Mouse (Mus musculus): ENCODE measurements at regions not wholly inside any gene's neighbourhood (a gene's known extent, or its start where the extent isn't known, plus 50 kb on each side); places are given as distances from the start of the nearest gene placed in this dataset.
A peak's percentile ranks its signal among the peaks of the same experiment; 100 is the strongest.

GRCm38 (mm10) chr1:184606541-184606940, 125.9 kb downstream of the Hlx start:
- DNase-seq (ENCODE audit: low spot score in 2 of 2): no peak

DNA sequence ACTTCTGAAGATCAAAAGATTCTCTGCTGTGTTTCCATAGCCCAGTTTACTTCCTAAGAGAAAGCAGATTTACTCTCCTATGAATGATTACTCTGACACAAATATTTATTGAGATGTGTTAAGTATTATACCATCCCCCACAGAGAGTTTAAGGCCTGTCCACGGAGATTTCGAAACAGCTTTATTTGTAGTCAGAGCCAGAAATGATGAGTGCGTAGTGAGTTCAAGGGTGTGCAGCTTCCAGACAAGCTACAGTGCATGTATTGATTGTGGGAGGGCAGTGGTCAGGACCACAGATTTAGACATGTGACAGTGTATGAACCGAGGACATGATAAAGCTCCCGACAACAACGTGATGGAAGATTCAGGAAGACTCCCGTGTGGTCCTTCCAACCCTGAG, 126.8 kb downstream of the Hlx start:
- no peak for DNase-seq (ENCODE audit: low spot score in 2 of 2)

DNA sequence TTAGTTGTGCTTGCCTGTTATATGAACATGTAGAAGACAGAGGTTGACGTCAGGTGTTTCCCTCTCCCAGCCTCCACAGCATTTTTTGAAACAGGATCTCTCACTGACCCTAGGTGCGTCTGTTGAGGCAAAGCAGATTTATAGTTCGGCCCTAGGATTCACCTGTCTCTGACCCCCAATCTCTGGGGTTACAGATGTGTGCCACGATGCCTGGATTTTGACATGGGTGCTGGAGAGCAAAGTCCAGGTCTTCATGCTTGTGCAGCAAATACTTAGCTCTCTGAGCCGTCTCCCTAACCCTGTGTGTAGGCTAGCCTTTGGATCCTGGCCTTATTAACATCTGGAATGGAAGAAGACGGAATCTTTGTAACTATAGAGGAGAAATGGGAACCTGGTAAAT, 129.3 kb downstream of the Hlx start:
- DNase-seq (ENCODE audit: low spot score in 2 of 2): no peak

GRCm38 (mm10) chr1:184595449-184595848, 137.0 kb downstream of the Hlx start:
- no peak for DNase-seq (ENCODE audit: low spot score in 2 of 2)

DNA sequence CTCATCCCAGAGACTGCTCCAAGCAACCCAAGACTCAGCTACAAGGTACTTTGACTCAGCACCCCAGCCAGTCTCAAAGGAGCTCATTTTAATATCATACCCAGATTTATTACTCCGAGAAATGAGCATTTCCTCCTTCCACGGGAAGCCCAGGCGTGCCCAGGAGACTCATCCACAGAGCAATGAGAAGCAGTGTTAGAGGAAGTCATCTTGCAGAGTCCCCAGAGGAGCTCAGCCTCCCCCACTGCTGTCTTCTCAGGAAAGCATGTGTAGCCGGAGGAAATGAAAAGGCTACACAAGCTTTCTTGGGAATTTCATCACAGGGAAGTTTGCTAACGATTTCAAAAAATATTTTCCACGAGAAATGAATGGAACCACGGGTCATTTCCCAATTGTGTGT, 141.8 kb downstream of the Hlx start:
- DNase-seq (ENCODE audit: low spot score in 2 of 2): no peak

DNA sequence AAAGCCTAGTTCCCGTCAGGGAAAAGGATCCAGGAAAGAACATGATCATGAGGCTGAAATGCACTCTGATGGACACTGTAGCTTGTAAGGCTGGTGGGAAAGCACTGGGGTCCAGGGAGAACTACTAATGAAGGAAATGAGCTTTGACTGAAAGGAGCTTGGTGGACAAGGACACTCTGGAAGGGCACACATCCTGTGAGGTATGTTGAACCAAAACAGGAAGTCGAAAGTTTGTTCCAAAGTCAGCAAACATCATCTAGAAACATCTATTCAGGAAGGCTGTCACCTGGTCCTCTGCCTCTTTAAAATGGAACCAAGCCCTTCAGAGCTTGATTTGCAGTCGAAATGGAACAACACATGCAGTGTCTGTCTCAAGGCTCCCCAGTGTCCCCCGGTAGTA, 143.1 kb downstream of the Hlx start:
- DNase-seq (ENCODE audit: low spot score in 2 of 2): no peak

GRCm38 (mm10) chr1:184584505-184584874, 147.9 kb downstream of the Hlx start:
- no peak for DNase-seq (ENCODE audit: low spot score in 2 of 2)

- DNase-seq (ENCODE audit: low spot score in 2 of 2): no peak
Measured at GRCm38 (mm10) chr1:184583751-184584504, 148.5 kb downstream of the Hlx start.

DNA sequence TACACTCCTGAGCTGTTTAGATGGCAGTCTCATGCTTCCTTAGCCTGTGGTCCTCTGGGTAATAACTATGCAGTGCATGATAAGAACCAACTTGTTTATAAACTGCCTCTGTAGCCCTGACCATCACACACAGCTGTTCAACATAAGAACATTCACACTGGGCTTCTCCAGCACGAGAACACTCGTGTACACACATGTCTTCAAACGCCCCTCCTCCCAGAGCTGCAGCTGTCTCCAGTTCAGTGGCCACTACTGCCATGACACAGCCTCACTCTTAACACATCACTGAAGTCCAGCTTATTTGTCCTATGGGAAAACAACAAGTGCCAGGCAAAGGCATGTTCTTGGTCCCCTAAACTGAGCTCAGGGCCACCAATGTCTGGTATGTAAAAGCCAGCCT, 152.9 kb downstream of the Hlx start:
- no peak for DNase-seq (ENCODE audit: low spot score in 2 of 2)

GRCm38 (mm10) chr1:184576527-184576926, 155.9 kb downstream of the Hlx start:
- DNase-seq (ENCODE audit: low spot score in 2 of 2): no peak

DNA sequence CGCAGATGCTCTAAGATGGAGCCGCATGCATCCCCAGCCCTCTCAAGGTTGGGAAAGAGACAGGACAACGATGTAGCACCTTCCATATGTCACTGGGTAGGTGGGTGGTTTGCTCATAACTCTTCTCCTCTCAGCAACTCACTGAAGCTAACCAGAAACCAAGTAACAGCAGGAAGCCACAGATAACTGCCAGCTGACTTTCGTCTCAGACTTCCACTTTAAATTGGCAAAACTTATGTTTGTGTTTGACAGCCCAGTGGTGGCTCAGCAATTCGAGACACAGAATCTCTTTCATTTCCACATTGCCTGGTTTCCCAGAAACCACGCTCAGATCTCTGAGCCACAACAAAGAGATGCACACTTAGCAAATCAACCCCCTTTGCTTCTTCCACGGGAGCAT, 159.1 kb downstream of the Hlx start:
- DNase-seq (ENCODE audit: low spot score in 2 of 2): no peak

GRCm38 (mm10) chr1:184570681-184571080, 161.7 kb downstream of the Hlx start:
- no peak for DNase-seq (ENCODE audit: low spot score in 2 of 2)

GRCm38 (mm10) chr1:184562926-184563325, 169.5 kb downstream of the Hlx start:
- no peak for DNase-seq (ENCODE audit: low spot score in 2 of 2)

GRCm38 (mm10) chr1:184562239-184562638, 170.2 kb downstream of the Hlx start:
- no peak for DNase-seq (ENCODE audit: low spot score in 2 of 2)

DNA sequence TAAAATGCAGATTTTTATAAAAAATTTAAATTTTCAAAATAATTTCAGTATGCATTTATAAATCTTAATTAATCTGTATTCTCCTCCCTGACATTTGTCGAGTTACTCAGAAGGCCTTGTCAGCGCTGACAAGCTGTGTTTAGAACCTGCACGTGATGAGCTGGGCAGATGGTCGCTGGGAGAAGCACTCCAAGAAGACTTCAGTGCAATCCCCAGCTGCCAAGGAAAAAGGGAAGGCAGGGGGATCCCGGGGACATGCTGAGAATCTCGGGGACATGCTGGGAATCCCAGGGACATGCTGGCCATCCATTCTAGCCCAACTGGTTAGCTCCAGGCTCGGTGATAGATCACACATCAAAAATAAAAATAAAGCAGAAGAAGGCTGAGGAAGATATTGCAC, 172.9 kb downstream of the Hlx start:
- DNase-seq (ENCODE audit: low spot score in 2 of 2): peak; percentile 18 to 21

- DNase-seq (ENCODE audit: low spot score in 2 of 2): no peak
Measured at GRCm38 (mm10) chr1:184553791-184554190, 178.6 kb downstream of the Hlx start.

GRCm38 (mm10) chr1:184550491-184550890, 181.9 kb downstream of the Hlx start:
- no peak for DNase-seq (ENCODE audit: low spot score in 2 of 2)

GRCm38 (mm10) chr1:184547650-184548235, 184.7 kb downstream of the Hlx start:
- DNase-seq (ENCODE audit: low spot score in 2 of 2): no peak

- no peak for DNase-seq (ENCODE audit: low spot score in 2 of 2)
Measured at GRCm38 (mm10) chr1:184546140-184546661, 186.2 kb downstream of the Hlx start.

DNA sequence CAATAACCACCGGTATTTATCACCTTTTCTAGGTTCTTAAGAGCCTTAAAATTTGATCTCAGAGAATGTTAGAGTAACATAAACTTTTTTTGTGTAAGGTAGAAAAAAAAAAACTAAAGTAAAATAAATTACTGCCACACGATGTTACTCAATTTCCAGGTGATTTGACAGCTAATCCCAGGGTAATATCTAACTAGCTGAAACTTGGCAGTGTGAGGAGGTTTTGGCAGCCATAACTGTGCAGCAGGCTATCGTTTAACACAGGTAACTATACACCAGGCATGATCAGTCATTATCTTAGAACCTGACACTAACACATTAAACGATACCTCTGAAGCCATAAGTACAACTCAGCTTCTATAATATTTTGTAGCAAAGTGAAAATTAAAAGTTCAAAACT, 187.3 kb downstream of the Hlx start:
- DNase-seq (ENCODE audit: low spot score in 2 of 2): no peak

- DNase-seq (ENCODE audit: low spot score in 2 of 2): no peak
Measured at GRCm38 (mm10) chr1:184542321-184543115, 189.9 kb downstream of the Hlx start.

DNA sequence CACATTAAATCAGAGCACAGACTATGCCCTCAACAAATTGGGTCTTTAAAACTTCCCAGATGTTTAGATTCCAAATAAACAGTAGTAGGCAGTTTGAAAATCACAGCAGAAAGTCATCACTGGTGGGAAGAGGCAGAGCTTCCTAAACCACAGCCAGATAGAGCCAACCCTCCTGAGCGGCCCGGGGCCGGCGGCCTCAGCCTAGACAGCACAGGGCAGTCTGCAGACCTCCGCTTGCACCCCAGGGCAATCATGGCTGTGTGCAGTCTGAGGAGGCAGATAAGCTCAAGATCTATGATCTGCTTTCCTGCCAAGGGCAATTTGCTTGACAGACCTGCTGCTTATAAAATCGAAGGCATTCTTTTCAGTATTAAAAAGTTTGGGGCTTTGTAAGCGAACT, 192.6 kb downstream of the Hlx start:
- no peak for DNase-seq (ENCODE audit: low spot score in 2 of 2)
